Mouse (Mus musculus) cerebellum, adult 11 months (tissue): ENCODE results near the gene Ccm2.
"Not testable (repeated sequence)": the region's sequence is repeated elsewhere in the genome, so short reads cannot be mapped to it uniquely, and the experiment has no call there.

Experiments
- DNase-seq: peaks from one replicate; pipeline ENCODE4 v3.0.0; 2022

Gene Ccm2

GRCm38 (mm10) chr11:6546205-6547013 lies at the start of gene Ccm2:
Gene Ccm2 (plus strand): TSS chr11:6546887.
- DNase-seq = peak; percentile 95

GRCm38 (mm10) chr11:6497311-6497948 lies 49.3 kb upstream of the Ccm2 start:
- peak; percentile 52 for DNase-seq

DNA sequence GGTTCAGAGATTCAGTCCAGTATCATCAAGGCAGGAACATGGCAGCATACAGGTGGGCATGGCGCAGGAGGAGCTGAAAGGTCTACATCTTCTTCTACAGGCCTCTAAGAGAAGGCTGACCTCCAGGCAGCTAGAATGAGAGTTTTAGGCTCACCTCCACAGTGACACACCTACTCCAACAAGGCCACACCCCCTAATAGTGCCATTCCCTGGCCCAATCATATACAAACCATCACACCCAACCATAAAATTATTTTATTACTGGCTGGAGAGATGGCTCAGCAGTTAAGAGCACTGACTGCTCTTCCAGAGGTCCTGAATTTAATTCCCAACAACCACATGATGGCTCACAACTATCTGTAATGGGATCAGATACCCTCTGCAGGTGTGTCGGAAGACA lies 44.2 kb upstream of the Ccm2 start:
- no peak for DNase-seq

DNA sequence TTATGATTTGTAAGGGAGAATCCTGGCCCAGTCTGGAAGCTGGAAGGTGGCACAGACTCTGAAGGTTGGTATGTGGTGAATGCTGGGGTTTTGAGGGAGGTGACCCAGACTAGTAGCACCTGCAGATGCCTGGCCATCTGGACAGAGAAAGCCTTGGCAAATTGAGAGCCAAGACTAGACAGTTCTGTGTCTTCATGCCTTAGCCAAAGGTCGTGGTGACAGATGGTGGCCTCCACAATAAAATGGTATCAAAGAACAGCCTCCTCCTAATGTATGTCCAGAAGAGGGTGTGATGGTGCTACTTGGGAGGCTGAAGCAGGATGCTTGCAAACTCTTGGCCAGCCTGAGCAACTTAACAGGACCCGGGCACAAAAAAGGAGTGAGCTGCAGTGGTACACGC lies 42.5 kb upstream of the Ccm2 start:
- peak; percentile 72 for DNase-seq

DNA sequence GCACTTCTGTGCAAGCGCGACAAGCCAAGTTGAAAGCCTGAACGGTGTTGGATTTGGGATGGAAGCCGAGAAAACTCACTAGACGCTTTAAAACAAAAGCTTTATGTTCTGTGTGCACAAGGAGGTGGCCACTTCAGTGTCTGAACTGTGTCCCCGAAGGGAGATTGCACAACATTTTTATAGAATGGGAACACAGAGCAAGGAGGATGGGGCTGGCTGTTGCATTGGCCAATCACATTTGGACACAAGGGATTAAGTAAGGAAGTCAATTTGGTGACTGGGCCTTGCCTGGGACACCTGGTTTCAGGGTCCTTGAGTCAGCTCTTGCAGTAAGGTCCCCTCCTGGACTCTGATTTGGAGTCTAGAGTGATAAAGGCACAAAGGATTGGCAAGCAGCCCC lies 42.0 kb upstream of the Ccm2 start:
- DNase-seq = no peak

DNA sequence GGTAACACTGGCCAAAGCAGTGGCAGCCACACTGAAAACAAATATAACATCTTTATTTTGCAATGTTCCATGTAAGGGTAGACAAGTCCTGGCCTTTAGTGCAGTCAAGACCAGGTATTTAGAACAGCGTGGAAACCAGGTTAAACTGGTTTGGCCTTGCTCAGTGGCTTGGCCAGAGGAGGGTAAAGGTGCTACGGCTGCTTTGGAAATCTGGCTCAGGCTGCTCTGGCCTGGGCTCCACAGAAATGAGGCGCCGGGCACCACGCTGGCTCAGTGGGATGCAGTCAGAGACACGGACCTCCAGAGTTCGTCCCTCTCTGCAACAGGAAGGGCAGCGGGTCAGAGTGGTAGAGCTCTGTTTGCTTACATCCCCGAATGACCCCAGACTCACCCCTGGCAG lies 40.2 kb upstream of the Ccm2 start:
- no peak for DNase-seq

GRCm38 (mm10) chr11:6508269-6508876 lies 38.3 kb upstream of the Ccm2 start:
- DNase-seq = no peak

GRCm38 (mm10) chr11:6514837-6515236 lies 31.9 kb upstream of the Ccm2 start:
- no peak for DNase-seq

GRCm38 (mm10) chr11:6519491-6520033 lies 27.1 kb upstream of the Ccm2 start:
- no peak for DNase-seq

DNA sequence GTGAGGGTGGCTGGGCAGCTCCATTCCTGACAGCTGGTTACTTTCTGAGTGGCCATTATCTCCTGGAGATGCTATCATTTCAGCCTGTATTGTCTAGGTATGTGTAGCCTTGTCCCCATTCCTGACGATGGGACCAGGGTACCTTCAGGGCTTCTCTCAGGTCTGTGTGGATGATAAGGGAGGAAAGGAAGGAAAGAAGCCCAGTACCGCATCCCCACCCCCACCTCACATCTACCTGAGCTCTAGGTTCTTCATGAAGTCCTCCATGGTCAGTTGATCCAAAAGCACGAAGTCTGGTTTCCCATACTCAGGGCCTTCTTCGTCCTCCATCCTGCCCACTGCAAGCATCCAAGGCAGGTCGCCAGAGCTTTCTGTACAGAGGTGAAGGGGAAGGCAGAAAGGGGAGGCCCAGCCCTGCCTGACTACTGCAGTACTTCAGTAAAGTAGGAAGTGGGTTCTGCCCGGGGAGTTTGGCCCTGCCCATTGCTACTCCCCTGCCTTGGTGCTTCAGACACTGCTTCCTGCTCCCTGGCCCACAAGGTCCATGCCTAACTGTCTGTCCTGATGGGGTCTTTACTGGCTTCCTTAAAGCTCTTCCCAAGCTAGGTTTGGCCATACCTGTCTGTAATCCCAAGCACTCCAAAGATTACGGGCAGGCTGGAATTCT lies 26.0 kb upstream of the Ccm2 start, which contains the start of gene Myo1g:
TSS of gene Myo1g (minus strand) at position 459 of the 667 bp plus-strand sequence.
- DNase-seq = no peak

DNA sequence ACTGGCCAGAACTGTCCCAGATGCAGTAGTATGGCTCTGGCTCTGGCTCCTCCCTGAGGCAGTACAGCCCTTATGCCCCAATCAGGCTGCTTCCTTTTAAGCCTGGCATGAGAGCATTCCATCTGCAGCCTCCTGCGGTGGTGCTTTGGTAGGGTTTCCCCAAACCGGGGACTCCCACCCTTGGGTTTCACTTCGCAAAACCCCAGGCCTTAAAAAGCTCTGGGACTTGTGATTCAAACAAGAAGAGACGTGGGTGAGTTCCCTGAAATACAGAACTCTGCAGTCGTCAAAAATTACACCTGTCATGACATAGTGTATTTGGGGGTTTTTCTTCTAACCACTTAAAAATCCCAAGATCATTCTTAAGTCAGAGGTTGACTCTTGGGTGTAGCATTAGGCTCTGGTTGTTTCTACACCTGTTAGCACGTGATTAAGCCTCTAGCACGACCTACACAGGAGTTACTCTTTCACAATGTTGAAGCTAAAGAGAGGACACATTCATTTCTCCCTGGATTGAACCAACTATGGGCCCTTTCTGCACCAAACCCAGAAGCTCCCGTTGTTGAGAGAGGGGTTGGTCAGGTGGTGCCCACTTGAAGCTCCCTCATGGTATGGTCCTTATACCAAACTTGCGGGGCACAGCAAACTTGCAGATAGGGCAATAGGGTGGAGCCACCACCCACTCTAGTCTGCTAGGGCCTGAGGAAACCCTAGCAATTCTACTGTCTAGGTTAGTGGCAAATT lies 23.7 kb upstream of the Ccm2 start:
- DNase-seq = no peak

DNA sequence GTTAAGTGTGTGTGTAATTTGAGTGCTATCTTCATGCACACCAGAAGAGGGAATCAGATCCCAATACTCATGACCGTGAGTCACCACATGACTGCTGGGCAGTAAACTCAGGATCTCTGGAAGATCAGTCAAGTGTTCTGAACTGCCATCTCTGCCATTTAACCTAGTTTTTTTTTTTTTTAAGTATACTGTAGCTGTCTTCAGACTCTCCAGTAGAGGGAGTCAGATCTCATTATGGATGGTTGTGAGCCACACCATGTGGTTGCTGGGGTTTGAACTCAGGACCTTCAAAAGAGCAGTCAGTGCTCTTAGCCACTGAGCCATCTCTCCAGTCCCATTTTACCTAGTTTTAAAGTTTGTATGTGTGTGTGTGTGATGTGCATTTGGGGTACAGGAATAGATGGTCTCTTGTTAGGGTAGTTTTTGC lies 23.0 kb upstream of the Ccm2 start:
- DNase-seq = no peak

- DNase-seq = no peak
These were observed 22.4 kb upstream of the Ccm2 start for GRCm38 (mm10) chr11:6524165-6524879.

DNA sequence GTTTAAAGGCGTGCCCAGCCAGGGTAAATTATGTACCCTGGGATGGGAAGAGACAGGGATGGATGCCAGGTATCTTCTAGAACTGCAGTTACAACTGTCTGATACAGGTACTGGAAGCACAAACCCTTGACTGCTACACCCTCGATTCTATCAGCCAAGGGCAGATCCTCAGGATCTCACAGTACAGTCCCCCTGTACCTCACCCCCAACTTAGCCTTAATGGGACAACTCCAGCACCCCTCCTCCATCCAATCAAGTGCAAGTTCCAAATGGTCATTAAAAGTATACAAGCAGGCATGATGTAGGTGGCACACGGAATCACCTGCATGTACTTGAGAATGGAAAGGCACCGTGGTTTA lies 21.8 kb upstream of the Ccm2 start:
- no peak for DNase-seq

GRCm38 (mm10) chr11:6525241-6525640 lies 21.4 kb upstream of the Ccm2 start:
- no peak for DNase-seq

DNA sequence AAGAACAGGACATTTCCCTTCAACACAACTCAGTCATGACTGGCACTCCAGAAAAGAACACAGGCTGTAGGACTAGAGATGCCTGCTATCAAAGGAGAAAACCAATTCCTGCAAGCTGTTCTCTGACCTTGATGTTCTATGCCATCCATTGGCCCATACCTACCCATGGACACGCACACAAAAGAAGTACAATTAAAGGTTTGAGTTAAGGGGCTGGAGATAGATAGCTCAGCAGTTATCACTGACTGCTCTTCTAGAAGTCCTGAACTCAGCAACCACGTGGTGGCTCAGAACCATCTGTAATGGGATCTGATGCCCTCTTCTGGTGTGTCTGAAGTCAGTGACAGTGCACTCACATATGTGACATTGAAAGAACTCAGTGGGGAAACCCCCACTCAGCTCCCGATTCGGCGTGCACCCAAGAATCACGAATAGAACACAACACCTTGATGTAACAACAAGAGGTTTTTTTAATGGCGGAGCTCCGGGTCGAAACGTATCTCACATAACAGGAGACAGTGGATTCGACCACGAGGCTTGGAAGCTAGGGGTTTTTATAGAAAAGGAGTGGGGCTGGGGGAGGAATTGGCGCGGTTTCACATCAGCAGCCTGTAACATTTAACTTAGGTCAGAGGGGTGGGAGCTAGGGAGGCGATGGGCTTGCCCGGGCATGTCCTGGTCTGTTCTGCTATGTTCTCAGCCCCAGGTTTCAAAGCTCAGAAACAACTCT lies 20.0 kb upstream of the Ccm2 start:
- not testable (repeated sequence) for DNase-seq

DNA sequence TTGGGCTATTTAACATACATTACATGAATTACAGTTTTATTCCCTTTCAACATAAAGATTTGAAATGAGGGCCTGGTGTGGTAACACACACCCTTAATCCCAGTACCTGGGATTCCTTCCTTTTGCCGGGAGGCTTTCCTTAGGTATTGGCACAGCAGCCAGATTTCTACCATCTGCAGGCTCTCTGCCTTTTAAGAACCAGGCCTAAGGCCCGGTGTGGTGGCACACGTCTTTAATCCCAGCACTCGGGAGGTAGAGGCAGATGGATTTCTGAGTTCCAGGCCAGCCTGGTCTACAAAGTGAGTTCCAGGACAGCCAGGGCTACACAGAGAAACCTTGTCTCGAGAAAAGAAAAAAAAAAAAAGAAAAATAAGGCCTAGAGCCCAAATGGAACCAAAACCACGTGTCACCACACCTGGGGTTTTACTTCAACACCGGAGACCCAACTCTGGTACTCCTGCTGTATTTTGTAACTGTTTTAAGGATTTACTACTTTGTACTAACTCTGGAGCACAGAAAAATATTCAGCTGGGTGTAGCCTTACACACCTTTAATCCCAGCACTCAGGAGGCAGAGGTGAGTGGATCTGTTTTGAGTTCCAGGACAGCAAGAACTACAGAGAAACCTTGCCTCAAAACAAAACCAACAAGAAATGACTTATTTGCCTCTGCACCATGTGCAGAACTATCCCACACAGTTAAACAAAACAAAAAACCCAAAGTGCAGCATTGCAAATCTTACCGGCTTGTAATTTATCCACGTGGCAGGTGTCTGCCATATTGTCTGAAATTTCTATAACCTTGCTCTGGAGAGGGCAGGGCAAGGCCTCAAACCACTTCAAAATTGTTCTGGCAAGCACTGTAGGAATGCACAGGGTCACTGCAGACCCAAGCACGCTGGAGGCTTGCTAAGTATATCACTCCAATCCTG lies 19.2 kb upstream of the Ccm2 start:
- DNase-seq = no peak

GRCm38 (mm10) chr11:6528186-6529006 lies 18.3 kb upstream of the Ccm2 start:
- peak; percentile 98 for DNase-seq

DNA sequence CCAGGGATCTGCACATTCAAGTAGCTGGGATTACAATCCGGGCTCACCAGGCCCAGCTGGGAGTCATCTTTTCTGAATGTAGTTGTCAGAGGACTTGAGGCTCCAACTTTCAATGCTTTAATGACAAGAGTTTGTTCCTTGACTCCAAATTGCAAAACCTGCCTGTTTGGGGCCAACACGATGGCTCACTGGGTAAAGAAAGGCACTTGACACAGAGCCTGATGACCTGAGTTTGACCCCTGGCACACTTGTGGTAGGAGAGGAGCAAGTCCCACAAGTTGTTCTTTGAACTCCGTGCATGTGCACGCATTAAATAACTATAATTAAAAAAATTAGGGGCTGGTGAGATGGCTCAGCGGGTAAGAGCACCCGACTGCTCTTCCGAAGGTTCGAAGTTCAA lies 16.7 kb upstream of the Ccm2 start:
- DNase-seq = no peak
